Mouse (Mus musculus): Measurements from ENCODE around the gene Hmgb1. TPM values are rescaled to one million over a fixed set of nuclear protein-coding genes. Genes with fewer than 3 reads are reported as not detected.

The Hmgb1 gene
- polyA plus RNA-seq, 1 experiment from 2014 or later: 683 TPM

- H3K9ac ChIP-seq: no peak overlapping the region
- no peaks in the 10 kb centered on the region for H3K27me3 ChIP-seq
- WGBS: 87% methylated on average over 3 of the region's 3 CpGs
- peaks cover 23% of the 10 kb centered on the region for H3K4me1 ChIP-seq (replicated peaks)
- H3K9me3 ChIP-seq (replicated peaks): no peaks in the 10 kb centered on the region
- no peak for ATAC-seq (replicated peaks; ENCODE audit: insufficient number of reproducible peaks, insufficient read depth, low FRiP score, low read depth)
- no peaks in the 10 kb centered on the region for H3K36me3 ChIP-seq
- no peak overlapping the region for H3K27ac ChIP-seq
- H3K4me3 ChIP-seq: no peak overlapping the region
- H3K4me2 ChIP-seq: no peak overlapping the region
These were observed 167.1 kb downstream of the Hmgb1 start for GRCm38 (mm10) chr5:149017181-149017580.

- H3K4me1 ChIP-seq (replicated peaks): peaks cover 23% of the 10 kb centered on the region
- no peaks in the 10 kb centered on the region for H3K9me3 ChIP-seq (replicated peaks)
- 73% methylated on average over 5 of the region's 5 CpGs for WGBS
- no peaks in the 10 kb centered on the region for H3K27me3 ChIP-seq
- ATAC-seq (replicated peaks; ENCODE audit: insufficient number of reproducible peaks, insufficient read depth, low FRiP score, low read depth): no peak
- peak overlapping the region; percentile 53; the same call in 1 of the 2 replicates for H3K4me3 ChIP-seq
- H3K4me2 ChIP-seq: peak overlapping the region; percentile 81
- H3K27ac ChIP-seq: no peak overlapping the region
- H3K36me3 ChIP-seq: no peaks in the 10 kb centered on the region
- H3K9ac ChIP-seq: no peak overlapping the region
These were observed 168.0 kb downstream of the Hmgb1 start for GRCm38 (mm10) chr5:149016261-149016660.

- ATAC-seq (replicated peaks; ENCODE audit: insufficient number of reproducible peaks, insufficient read depth, low FRiP score, low read depth): peak; percentile 41
- H3K4me3 ChIP-seq: peak overlapping the region; percentile 53
- H3K9ac ChIP-seq: peak overlapping the region; percentile 58
- H3K9me3 ChIP-seq (replicated peaks): no peaks in the 10 kb centered on the region
- peak overlapping the region; percentile 39 for H3K27ac ChIP-seq
- H3K27me3 ChIP-seq: no peaks in the 10 kb centered on the region
- peak overlapping the region; percentile 81 for H3K4me2 ChIP-seq
- H3K36me3 ChIP-seq: no peaks in the 10 kb centered on the region
- under 1% methylated on average over 37 of the region's 37 CpGs for WGBS
- H3K4me1 ChIP-seq (replicated peaks): peaks cover 20% of the 10 kb centered on the region
These were observed 168.7 kb downstream of the Hmgb1 start for GRCm38 (mm10) chr5:149015335-149016201.

GRCm38 (mm10) chr5:149014600-149015268 lies 169.6 kb downstream of the Hmgb1 start:
- Histone ChIP-seq H3K27me3 (no peaks in the 10 kb centered on the region), H3K4me3 (peak overlapping the region; percentile 53), H3K36me3 (no peaks in the 10 kb centered on the region), H3K9ac (no peak overlapping the region), H3K9me3 (replicated peaks) (no peaks in the 10 kb centered on the region), H3K4me1 (replicated peaks) (peaks cover 17% of the 10 kb centered on the region), H3K27ac (peak overlapping the region; percentile 33; the same call in 1 of the 2 replicates), H3K4me2 (peak overlapping the region; percentile 81)
- ATAC-seq (replicated peaks; ENCODE audit: insufficient number of reproducible peaks, insufficient read depth, low FRiP score, low read depth): 0 out of 2 replicates have a peak, but pooled peaks have one; percentile 2
- WGBS: 24% methylated on average over 17 of the region's 17 CpGs

- 81% methylated on average over 7 of the region's 7 CpGs for WGBS
- Histone ChIP-seq H3K4me2 (peak overlapping the region; percentile 81; the same call in 1 of the 2 replicates), H3K27ac (peak overlapping the region; percentile 33; the same call in 1 of the 2 replicates)
These were observed 170.3 kb downstream of the Hmgb1 start for GRCm38 (mm10) chr5:149013817-149014508.

GRCm38 (mm10) chr5:149009111-149009510 lies 175.2 kb downstream of the Hmgb1 start:
- no peaks in the 10 kb centered on the region for H3K36me3 ChIP-seq
- no peaks in the 10 kb centered on the region for H3K9me3 ChIP-seq (replicated peaks)
- WGBS: 43% methylated on average over 3 of the region's 3 CpGs
- ATAC-seq (replicated peaks; ENCODE audit: insufficient number of reproducible peaks, insufficient read depth, low FRiP score, low read depth): no peak
- H3K27me3 ChIP-seq: no peaks in the 10 kb centered on the region
- no peak overlapping the region for H3K27ac ChIP-seq
- H3K4me2 ChIP-seq: no peak overlapping the region
- no peak overlapping the region for H3K4me3 ChIP-seq
- H3K4me1 ChIP-seq (replicated peaks): peaks cover 21% of the 10 kb centered on the region
- H3K9ac ChIP-seq: no peak overlapping the region

More at GRCm38 (mm10) chr5:149013817-149014508, 170.3 kb downstream of the Hmgb1 start:
- no peak overlapping the region for H3K9ac ChIP-seq
- no peaks in the 10 kb centered on the region for H3K9me3 ChIP-seq (replicated peaks)
- H3K27me3 ChIP-seq: no peaks in the 10 kb centered on the region
- H3K36me3 ChIP-seq: no peaks in the 10 kb centered on the region
- no peak for ATAC-seq (replicated peaks; ENCODE audit: insufficient number of reproducible peaks, insufficient read depth, low FRiP score, low read depth)
- no peak overlapping the region for H3K4me3 ChIP-seq
- peaks cover 20% of the 10 kb centered on the region for H3K4me1 ChIP-seq (replicated peaks)

GRCm38 (mm10) chr5:149007295-149007646 lies 177.0 kb downstream of the Hmgb1 start:
- peak overlapping the region; percentile 74 for H3K27ac ChIP-seq
- WGBS: 35% methylated on average over 5 of the region's 5 CpGs
- peak overlapping the region; percentile 55 for H3K9ac ChIP-seq
- peaks cover 23% of the 10 kb centered on the region for H3K4me1 ChIP-seq (replicated peaks)
- peak overlapping the region; percentile 43 for H3K4me3 ChIP-seq
- peak overlapping the region; percentile 79 for H3K4me2 ChIP-seq
- H3K27me3 ChIP-seq: no peaks in the 10 kb centered on the region
- H3K9me3 ChIP-seq (replicated peaks): no peaks in the 10 kb centered on the region
- no peaks in the 10 kb centered on the region for H3K36me3 ChIP-seq
- no peak for ATAC-seq (replicated peaks; ENCODE audit: insufficient number of reproducible peaks, insufficient read depth, low FRiP score, low read depth)

- H3K27me3 ChIP-seq: no peaks in the 10 kb centered on the region
- peak overlapping the region; percentile 79 for H3K4me2 ChIP-seq
- no peaks in the 10 kb centered on the region for H3K9me3 ChIP-seq (replicated peaks)
- ATAC-seq (replicated peaks; ENCODE audit: insufficient number of reproducible peaks, insufficient read depth, low FRiP score, low read depth): peak; percentile 72
- peak overlapping the region; percentile 55 for H3K9ac ChIP-seq
- peak overlapping the region; percentile 43 for H3K4me3 ChIP-seq
- H3K27ac ChIP-seq: peak overlapping the region; percentile 74
- WGBS: 9% methylated on average over 26 of the region's 26 CpGs
- peaks cover 23% of the 10 kb centered on the region for H3K4me1 ChIP-seq (replicated peaks)
- H3K36me3 ChIP-seq: no peaks in the 10 kb centered on the region
These were observed 177.7 kb downstream of the Hmgb1 start for GRCm38 (mm10) chr5:149006362-149007294.

- Histone ChIP-seq H3K27me3 (no peaks in the 10 kb centered on the region), H3K4me3 (peak overlapping the region; percentile 43), H3K27ac (peak overlapping the region; percentile 48; the same call in 1 of the 2 replicates), H3K4me1 (replicated peaks) (peaks cover 23% of the 10 kb centered on the region), H3K4me2 (peak overlapping the region; percentile 79), H3K9ac (0 out of 2 replicates have a peak overlapping the region, but pooled peaks have one; percentile 50), H3K36me3 (no peaks in the 10 kb centered on the region), H3K9me3 (replicated peaks) (no peaks in the 10 kb centered on the region)
- ATAC-seq (replicated peaks; ENCODE audit: insufficient number of reproducible peaks, insufficient read depth, low FRiP score, low read depth): no peak
- WGBS: 60% methylated on average over 9 of the region's 9 CpGs
These were observed 178.5 kb downstream of the Hmgb1 start for GRCm38 (mm10) chr5:149005701-149006361.

- no peak for ATAC-seq (replicated peaks; ENCODE audit: insufficient number of reproducible peaks, insufficient read depth, low FRiP score, low read depth)
- H3K9me3 ChIP-seq (replicated peaks): no peaks in the 10 kb centered on the region
- WGBS: 39% methylated on average over 9 of the region's 9 CpGs
These were observed 179.2 kb downstream of the Hmgb1 start for GRCm38 (mm10) chr5:149005083-149005482.

More at GRCm38 (mm10) chr5:149005083-149005482, 179.2 kb downstream of the Hmgb1 start:
- H3K36me3 ChIP-seq: no peaks in the 10 kb centered on the region
- H3K27ac ChIP-seq: no peak overlapping the region
- H3K9ac ChIP-seq: no peak overlapping the region
- H3K4me3 ChIP-seq: no peak overlapping the region
- no peaks in the 10 kb centered on the region for H3K27me3 ChIP-seq
- no peak overlapping the region for H3K4me2 ChIP-seq
- peaks cover 23% of the 10 kb centered on the region for H3K4me1 ChIP-seq (replicated peaks)
